Mouse (Mus musculus) midbrain, postnatal 0 days (tissue): ENCODE data around the gene Neurl1a. TPM values are rescaled to one million over a fixed set of nuclear protein-coding genes. Genes with fewer than 3 reads are reported as not detected.
A peak's percentile ranks its signal among the peaks of the same experiment; 100 is the strongest.

Source experiments
- ATAC-seq: fragments of 200-750 bp; cut with Nextera tagmentation; 2 replicates; pipeline ENCODE4 v1.8.0; 2017; ENCODE audit warnings: moderate number of reproducible peaks, mild to moderate bottlenecking, moderate TSS enrichment, moderate library complexity; ENCODE audit not compliant: low FRiP score
- DNase-seq: peaks from one replicate; pipeline ENCODE4 v3.0.0-alpha.2; 2015; ENCODE audit warnings: low spot score
- H3K27ac ChIP-seq: fragments of 300-500 bp; sonication (generic); 2 replicates; pipeline ENCODE4 v1.5.1; 2014; ENCODE audit warnings: low read depth, mild to moderate bottlenecking, low read length, mixed read lengths
- H3K27me3 ChIP-seq: fragments of 300-500 bp; sonication (generic); 2 replicates; pipeline ENCODE4 v1.6.1; 2014; ENCODE audit warnings: low read length, control low read depth, mixed read lengths; ENCODE audit not compliant: insufficient read depth
- H3K36me3 ChIP-seq: fragments of 300-500 bp; sonication (generic); 2 replicates; pipeline ENCODE4 v1.6.1; 2014; ENCODE audit warnings: low read length, control low read depth, mixed read lengths; ENCODE audit not compliant: insufficient read depth
- H3K4me1 ChIP-seq: fragments of 300-500 bp; sonication (generic); 2 replicates; pipeline ENCODE4 v1.6.1; 2014; ENCODE audit warnings: mild to moderate bottlenecking, control low read depth, antibody characterized with exemption, low read length, mixed read lengths; ENCODE audit not compliant: insufficient read depth
- H3K4me2 ChIP-seq: fragments of 300-500 bp; sonication (generic); 2 replicates; pipeline ENCODE4 v1.6.1; 2014; ENCODE audit warnings: low read depth, mild to moderate bottlenecking, low read length, mixed read lengths; ENCODE audit not compliant: poor library complexity, severe bottlenecking
- H3K4me3 ChIP-seq: fragments of 300-500 bp; sonication (generic); 2 replicates; pipeline ENCODE4 v1.5.1; 2014; ENCODE audit warnings: low read depth, mild to moderate bottlenecking, low read length, moderate library complexity
- H3K9ac ChIP-seq: fragments of 300-500 bp; sonication (generic); replicated peaks from 2 replicates; pipeline ENCODE4 v1.6.1; 2014; ENCODE audit warnings: mild to moderate bottlenecking, low read length, moderate library complexity, mixed read lengths; ENCODE audit not compliant: poor library complexity, severe bottlenecking
- H3K9me3 ChIP-seq: fragments of 300-500 bp; sonication (generic); 2 replicates; pipeline ENCODE4 v1.6.1; 2016; ENCODE audit warnings: low read length, control low read depth
- CTCF ChIP-seq: IDR thresholded peaks from 2 replicates; pipeline ENCODE4 v1.5.1; 2016; ENCODE audit warnings: antibody characterized with exemption, mild to moderate bottlenecking
- WGBS: fragments of 180-500 bp; shearing (Covaris S2); extraction: QIAGEN DNeasy Blood & Tissue Kit; methylation state at CpG from one replicate; pipeline ENCODE4 v1.1.7; 2014; 5-methylcytosine and 5-hydroxymethylcytosine counted together
- polyA plus RNA-seq: library from polyadenylated mRNA; unstranded; fragments of >200 nt; fragmentation: Nextera tagmentation; extraction: Ambion mirVana; gene quantifications from 2 replicates; pipeline ENCODE4 v1.2.1, GENCODE M21; 2015
- total RNA-seq: library from RNA; depleted of rRNA; stranded (reverse); fragments of >200 nt; gene quantifications from 2 replicates; pipeline ENCODE4 v1.2.3, GENCODE M21; 2014

The Neurl1a gene
- total and polyA plus RNA-seq, 2 experiments from 2014 or later = 16.2 to 82.4 TPM

- 15% methylated on average over 5 of the region's 5 CpGs for WGBS
- Histone ChIP-seq H3K27me3 (no peaks in the 10 kb centered on the region), H3K4me1 (no peaks in the 10 kb centered on the region), H3K9ac (no peak overlapping the region), H3K4me3 (no peak overlapping the region), H3K27ac (no peak overlapping the region), H3K4me2 (no peak overlapping the region), H3K9me3 (no peaks in the 10 kb centered on the region), H3K36me3 (peaks cover 7% of the 10 kb centered on the region; the same call in 1 of the 2 replicates)
- no peak for ATAC-seq
- peak; percentile 75 for TF ChIP-seq CTCF
- peak; percentile 46 for DNase-seq
These were observed 81.0 kb downstream of the Neurl1a start for GRCm38 (mm10) chr19:47259581-47259980.

- Histone ChIP-seq H3K4me1 (no peaks in the 10 kb centered on the region), H3K9me3 (no peaks in the 10 kb centered on the region), H3K4me2 (no peak overlapping the region), H3K27ac (no peak overlapping the region), H3K36me3 (peaks cover 7% of the 10 kb centered on the region; the same call in 1 of the 2 replicates), H3K9ac (no peak overlapping the region), H3K4me3 (no peak overlapping the region), H3K27me3 (no peaks in the 10 kb centered on the region)
- no peak for TF ChIP-seq CTCF
- 86% methylated on average over 8 of the region's 8 CpGs for WGBS
- ATAC-seq (no peak), DNase-seq (no peak)
These were observed 82.6 kb downstream of the Neurl1a start for GRCm38 (mm10) chr19:47261196-47261595.

GRCm38 (mm10) chr19:47263621-47264020 is 85.0 kb downstream of the Neurl1a start:
- DNase-seq (no peak), ATAC-seq (no peak)
- H3K9me3 ChIP-seq = no peaks in the 10 kb centered on the region
- no peaks in the 10 kb centered on the region for H3K27me3 ChIP-seq
- no peak overlapping the region for H3K4me3 ChIP-seq
- no peak for TF ChIP-seq CTCF
- no peak overlapping the region for H3K9ac ChIP-seq
- H3K36me3 ChIP-seq = peaks cover 13% of the 10 kb centered on the region
- H3K4me2 ChIP-seq = no peak overlapping the region
- WGBS = 88% methylated on average over 8 of the region's 8 CpGs
- no peak overlapping the region for H3K27ac ChIP-seq
- no peaks in the 10 kb centered on the region for H3K4me1 ChIP-seq

- WGBS = 49% methylated on average over 11 of the region's 11 CpGs
- no peaks in the 10 kb centered on the region for H3K9me3 ChIP-seq
- H3K4me3 ChIP-seq = no peak overlapping the region
- H3K36me3 ChIP-seq = peaks cover 15% of the 10 kb centered on the region
- DNase-seq = peak; percentile 81
- H3K9ac ChIP-seq = no peak overlapping the region
- ATAC-seq = no peak
- H3K27ac ChIP-seq = no peak overlapping the region
- TF ChIP-seq CTCF = peak; percentile 87
- no peaks in the 10 kb centered on the region for H3K27me3 ChIP-seq
- no peaks in the 10 kb centered on the region for H3K4me1 ChIP-seq
- no peak overlapping the region for H3K4me2 ChIP-seq
These were observed 85.9 kb downstream of the Neurl1a start for GRCm38 (mm10) chr19:47264322-47265092.

GRCm38 (mm10) chr19:47266070-47266801 is 87.6 kb downstream of the Neurl1a start:
- ATAC-seq = no peak
- no peak for DNase-seq
- Histone ChIP-seq H3K36me3 (peaks cover 15% of the 10 kb centered on the region), H3K4me3 (no peak overlapping the region), H3K4me2 (no peak overlapping the region), H3K4me1 (no peaks in the 10 kb centered on the region), H3K27ac (no peak overlapping the region), H3K9me3 (no peaks in the 10 kb centered on the region), H3K27me3 (no peaks in the 10 kb centered on the region), H3K9ac (no peak overlapping the region)
- 90% methylated on average over 18 of the region's 18 CpGs for WGBS
- no peak for TF ChIP-seq CTCF

- Histone ChIP-seq H3K27me3 (no peaks in the 10 kb centered on the region), H3K9ac (no peak overlapping the region), H3K9me3 (no peaks in the 10 kb centered on the region), H3K4me3 (no peak overlapping the region), H3K4me1 (no peaks in the 10 kb centered on the region), H3K4me2 (no peak overlapping the region), H3K36me3 (peaks cover 15% of the 10 kb centered on the region), H3K27ac (no peak overlapping the region)
- WGBS = 90% methylated on average over 21 of the region's 21 CpGs
- DNase-seq (no peak), ATAC-seq (no peak)
- no peak for TF ChIP-seq CTCF
These were observed 88.4 kb downstream of the Neurl1a start for GRCm38 (mm10) chr19:47267066-47267465.
